ENCODE assay signal across 15 mouse cellular contexts in the genomic region with DNA sequence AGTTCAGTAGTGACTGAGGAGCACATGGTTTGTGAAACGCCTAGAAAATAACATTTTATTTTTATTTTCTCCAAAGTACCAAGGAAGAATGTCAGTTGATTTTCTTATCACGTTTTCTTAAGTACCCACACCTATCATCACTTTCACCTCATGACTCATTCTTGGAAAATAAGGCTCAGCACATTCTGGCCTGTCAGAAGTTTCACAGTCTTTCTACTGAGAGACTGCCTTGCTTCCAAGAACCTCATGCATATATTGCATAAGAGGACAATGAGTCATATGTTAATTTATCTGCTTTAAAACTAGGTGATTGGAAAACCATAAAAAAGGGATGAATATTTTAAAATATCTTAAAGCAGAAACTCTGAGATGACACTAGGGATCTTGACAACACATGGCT. TPM values are rescaled to one million over a fixed set of nuclear protein-coding genes. Genes with fewer than 3 reads are reported as not detected.
DNase-seq lines count a peak whose midpoint lies in the region; ATAC-seq and TF ChIP-seq lines count a peak whose summit lies in the region.
"Had no signal": no experiment of that assay in that cellular context is flagged by ENCODE, and none has a peak within 500 bp of the region (broad histone marks: within the 10 kb centered on the region; RNA-seq: fewer than 3 reads in every experiment).

No protein-coding gene starts in this region.

- H3K27me3 ChIP-seq in small intestine, adult 2 months (ENCODE audit: control insufficient read depth, insufficient read depth, low read length), result no peaks in the 10 kb centered on the region
- H3K27me3 ChIP-seq: liver, embryonic 15.5 days had no signal

- peaks cover 9% of the 10 kb centered on the region for H3K4me1 ChIP-seq in small intestine, adult 2 months (ENCODE audit: control insufficient read depth, insufficient read depth, insufficient read length, low read length)
- H3K4me1 ChIP-seq: liver, embryonic 15.5 days had no signal

- no peak overlapping the region for H3K4me3 ChIP-seq in left cerebral cortex, adult 2 months
- no peak overlapping the region for H3K4me3 ChIP-seq in small intestine, adult 2 months (ENCODE audit: low read depth, low read length)
- no peak overlapping the region for H3K4me3 ChIP-seq in layer of hippocampus, adult 2 months
- H3K4me3 ChIP-seq: erythroblast, embryonic 14.5 days; liver, embryonic 15.5 days had no signal

- peak; percentile 37 for ATAC-seq in CD4-positive, CD25-positive, alpha-beta regulatory T cell, adult 4 months

- DNase-seq in left cerebral cortex, adult 2 months (ENCODE audit: extremely low spot score in 1 of 2, low spot score in 2 of 2), result no peak
- DNase-seq in left cerebral cortex, postnatal 36 days (ENCODE audit: low spot score in 2 of 2), result no peak
- peak; percentile 82 for DNase-seq in fibroblast of lung, adult 2 months (ENCODE audit: low read depth)
- DNase-seq in layer of hippocampus, adult 2 months (ENCODE audit: low spot score in 2 of 2), result no peak
- DNase-seq in kidney, postnatal 14 days, result no peak
- no peak for DNase-seq in layer of hippocampus, postnatal 36 days
- DNase-seq: cerebellum, postnatal 36 days; kidney, adult 9 months; retina, postnatal 1 day; thymus, postnatal 14 days had no signal

- intact Hi-C loops in left cerebral cortex, adult 2 months (cut with DNase I), result loop anchor here (5.0 kb wide), 1 partner anchor 64 kb away; no protein-coding TSS in a partner anchor
- intact Hi-C loops in left cerebral cortex, postnatal 36 days (cut with DNase I), result no loop called here

- TF ChIP-seq CTCF in left cerebral cortex, adult 2 months (IDR thresholded peaks at IDR 0.05), result no peak
- no peak for TF ChIP-seq CTCF in small intestine, adult 2 months (IDR thresholded peaks at IDR 0.05; ENCODE audit: extremely low read depth, insufficient read length, insufficient replicate concordance, low read depth, low read length)
- no peak for TF ChIP-seq CTCF in layer of hippocampus, adult 2 months (conservative IDR thresholded peaks at IDR 0.05)

- 36% methylated on average over 2 of the region's 2 CpGs for WGBS in small intestine, adult 2 months

- peak overlapping the region; percentile 54; the same call in 1 of the 2 replicates for H3K27ac ChIP-seq in left cerebral cortex, adult 2 months
- peak overlapping the region; percentile 35; the same call in 1 of the 2 replicates for H3K27ac ChIP-seq in small intestine, adult 2 months (ENCODE audit: insufficient read depth, low read depth, low read length)
- no peak overlapping the region for H3K27ac ChIP-seq in layer of hippocampus, adult 2 months
- H3K27ac ChIP-seq: liver, embryonic 15.5 days had no signal

- no peak for TF ChIP-seq POLR2A in small intestine, adult 2 months (IDR thresholded peaks at IDR 0.05; ENCODE audit: low read depth, low read length)

- H3K36me3 ChIP-seq in small intestine, adult 2 months (ENCODE audit: control insufficient read depth, insufficient read depth, low read length), result no peaks in the 10 kb centered on the region
- H3K36me3 ChIP-seq: liver, embryonic 15.5 days had no signal

RNA-seq across cellular contexts. Expression of a gene that starts 9.4 kb away (rescaled TPM):
- not detected for total RNA-seq in left cerebral cortex, adult 2 months (2021)
- not detected for total RNA-seq in left cerebral cortex, postnatal 36 days (2021)
- under 1 TPM in 1 of 2 experiments, not detected in 1; 0.17 TPM for polyA plus RNA-seq in CD4-positive, CD25-positive, alpha-beta regulatory T cell, adult 4 months (2017; shearing (Covaris generic))
- not detected in 2 replicates for polyA plus RNA-seq in small intestine, adult 2 months (2012; rRNA removed)
- total RNA-seq in layer of hippocampus, adult 2 months (2021), result under 1 TPM in 1 of 2 experiments, not detected in 1; 0.37 TPM
- not detected for total RNA-seq in layer of hippocampus, postnatal 36 days (2021)
- total RNA-seq: hematopoietic stem cell, adult 5-6 weeks had no signal
- polyA plus RNA-seq: erythroblast, embryonic 14.5 days; liver, embryonic 15.5 days had no signal
